Mouse (Mus musculus): ENCODE measurements at regions not wholly inside any gene's neighbourhood (a gene's known extent, or its start where the extent isn't known, plus 50 kb on each side); places are given as distances from the start of the nearest gene placed in this dataset.

GRCm38 (mm10) chrX:163302697-163303096 lies 246.8 kb downstream of the Grpr start:
- CTCF ChIA-PET, result no interaction called here
- POLR2A ChIA-PET, result interaction anchor here in 1 of 4 experiments (0.6 kb wide), 1 partner anchor 256 kb away, joined by 3 read pairs; no protein-coding TSS in a partner anchor

GRCm38 (mm10) chrX:163301045-163301444 lies 248.4 kb downstream of the Grpr start:
- ChIA-PET CTCF (no interaction called here), POLR2A (no interaction called here)

GRCm38 (mm10) chrX:163296956-163297628 lies 252.4 kb downstream of the Grpr start:
- CTCF ChIA-PET, result interaction anchor here in 1 of 4 experiments (0.5 kb wide), 1 partner anchor 152 kb away, joined by 3 read pairs; no protein-coding TSS in a partner anchor
- POLR2A ChIA-PET, result interaction anchor here in 1 of 4 experiments (0.7 kb wide), 1 partner anchor 93 kb away, joined by 3 read pairs; no protein-coding TSS in a partner anchor

GRCm38 (mm10) chrX:163261248-163261647 lies 288.2 kb downstream of the Grpr start:
- POLR2A ChIA-PET, result no interaction called here
- CTCF ChIA-PET, result no interaction called here

- POLR2A ChIA-PET, result interaction anchor here in 1 of 4 experiments (1.4 kb wide), 1 partner anchor 50 kb away, joined by 4 read pairs; no protein-coding TSS in a partner anchor
- CTCF ChIA-PET, result no interaction called here
These were observed 288.6 kb upstream of the S100g start for GRCm38 (mm10) chrX:163253048-163253447.

GRCm38 (mm10) chrX:163205260-163205659 lies 240.9 kb upstream of the S100g start:
- POLR2A ChIA-PET, result interaction anchor here in 1 of 4 experiments (0.5 kb wide), 1 partner anchor 372 kb away, joined by 4 read pairs; no protein-coding TSS in a partner anchor
- CTCF ChIA-PET, result no interaction called here

GRCm38 (mm10) chrX:163203446-163203845 lies 239.0 kb upstream of the S100g start:
- POLR2A ChIA-PET, result interaction anchor here in 2 of 4 experiments (0.8 to 1.2 kb wide), 2 partner anchors 49 to 94 kb away, joined by 3 to 4 read pairs; no protein-coding TSS in a partner anchor
- CTCF ChIA-PET, result no interaction called here

- POLR2A ChIA-PET, result no interaction called here
- CTCF ChIA-PET, result interaction anchor here in 2 of 4 experiments (0.6 to 1.0 kb wide), 3 partner anchors 10 to 695 kb away, joined by 3 to 4 read pairs (median 3); no protein-coding TSS in a partner anchor
These were observed 217.2 kb upstream of the S100g start for GRCm38 (mm10) chrX:163181588-163181987.

- ChIA-PET CTCF (no interaction called here), POLR2A (no interaction called here)
These were observed 200.4 kb upstream of the S100g start for GRCm38 (mm10) chrX:163164810-163165209.

GRCm38 (mm10) chrX:163155251-163155650 lies 190.9 kb upstream of the S100g start:
- ChIA-PET POLR2A (no interaction called here), CTCF (no interaction called here)

GRCm38 (mm10) chrX:163151970-163152369 lies 187.6 kb upstream of the S100g start:
- ChIA-PET POLR2A (no interaction called here), CTCF (interaction anchor here in 2 of 4 experiments (0.6 to 0.7 kb wide), 3 partner anchors 191 to 511 kb away, joined by 3 to 4 read pairs (median 3); no protein-coding TSS in a partner anchor)

- POLR2A ChIA-PET, result no interaction called here
These were observed 180.1 kb upstream of the S100g start for GRCm38 (mm10) chrX:163144475-163144874.

GRCm38 (mm10) chrX:163139475-163139874 lies 175.1 kb upstream of the S100g start:
- CTCF ChIA-PET, result no interaction called here
- POLR2A ChIA-PET, result no interaction called here

More at GRCm38 (mm10) chrX:163144475-163144874, 180.1 kb upstream of the S100g start:
- CTCF ChIA-PET, result no interaction called here

GRCm38 (mm10) chrX:163128626-163129025 lies 164.2 kb upstream of the S100g start:
- CTCF ChIA-PET, result no interaction called here

GRCm38 (mm10) chrX:163117681-163118393 lies 153.4 kb upstream of the S100g start:
- ChIA-PET POLR2A (no interaction called here), CTCF (interaction anchor here in 1 of 4 experiments (0.6 kb wide), 1 partner anchor 395 kb away, joined by 3 read pairs; no protein-coding TSS in a partner anchor)

More at GRCm38 (mm10) chrX:163128626-163129025, 164.2 kb upstream of the S100g start:
- POLR2A ChIA-PET, result no interaction called here

GRCm38 (mm10) chrX:163117237-163117636 lies 152.8 kb upstream of the S100g start:
- ChIA-PET POLR2A (no interaction called here), CTCF (no interaction called here)

- CTCF ChIA-PET, result no interaction called here
- POLR2A ChIA-PET, result no interaction called here
These were observed 130.8 kb upstream of the S100g start for GRCm38 (mm10) chrX:163095026-163095765.
